Mouse (Mus musculus): Measurements from ENCODE around the gene Twf1. TPM values are rescaled to one million over a fixed set of nuclear protein-coding genes. Genes with fewer than 3 reads are reported as not detected.

The Twf1 gene
- total RNA-seq, 2 experiments from 2014 or later, result 51.4 to 52.5 TPM

GRCm38 (mm10) chr15:94574566-94575268, 15.0 kb downstream of the Twf1 start:
- DNase-seq, result no peak
- intact Hi-C loops (cut with DNase I), result no loop called here

GRCm38 (mm10) chr15:94572746-94573145, 16.9 kb downstream of the Twf1 start:
- intact Hi-C loops (cut with DNase I), result no loop called here
- DNase-seq, result no peak

GRCm38 (mm10) chr15:94571501-94571900, 18.2 kb downstream of the Twf1 start:
- DNase-seq, result peak; percentile 22

DNA sequence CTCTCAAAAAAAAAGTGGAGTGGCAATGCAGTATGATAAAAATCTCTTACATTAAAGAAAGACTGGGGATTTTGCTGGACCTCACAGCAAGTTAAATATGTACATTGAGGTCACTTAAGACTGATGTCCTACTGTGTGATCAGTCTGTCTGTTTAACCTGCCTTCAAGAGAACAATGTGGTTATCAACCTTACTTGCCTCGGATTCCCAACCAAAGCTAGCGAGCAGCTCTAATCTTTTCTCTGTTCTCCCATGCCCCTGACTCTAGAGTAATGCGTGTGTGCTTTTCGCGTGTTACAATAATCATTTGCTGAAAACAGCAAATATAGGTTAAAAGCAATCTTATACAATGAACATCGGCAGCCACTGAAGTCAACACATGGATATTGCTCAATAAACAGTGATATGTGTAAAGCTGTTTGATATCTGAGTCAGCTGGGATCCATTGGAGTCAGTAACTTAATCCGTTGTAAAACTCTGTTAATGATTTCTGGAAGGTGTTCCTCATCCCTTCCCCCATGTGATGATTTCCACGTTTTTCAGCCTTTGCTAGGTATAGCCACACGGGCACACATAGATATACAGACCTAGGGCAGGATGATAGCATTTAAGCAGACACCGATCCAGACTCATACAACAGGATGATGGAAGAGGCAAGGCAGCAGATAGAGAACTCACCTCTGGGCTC, 21.1 kb downstream of the Twf1 start:
- intact Hi-C loops (cut with DNase I), result no loop called here
- no peak for DNase-seq

More at GRCm38 (mm10) chr15:94571501-94571900, 18.2 kb downstream of the Twf1 start:
- intact Hi-C loops (cut with DNase I), result no loop called here

DNA sequence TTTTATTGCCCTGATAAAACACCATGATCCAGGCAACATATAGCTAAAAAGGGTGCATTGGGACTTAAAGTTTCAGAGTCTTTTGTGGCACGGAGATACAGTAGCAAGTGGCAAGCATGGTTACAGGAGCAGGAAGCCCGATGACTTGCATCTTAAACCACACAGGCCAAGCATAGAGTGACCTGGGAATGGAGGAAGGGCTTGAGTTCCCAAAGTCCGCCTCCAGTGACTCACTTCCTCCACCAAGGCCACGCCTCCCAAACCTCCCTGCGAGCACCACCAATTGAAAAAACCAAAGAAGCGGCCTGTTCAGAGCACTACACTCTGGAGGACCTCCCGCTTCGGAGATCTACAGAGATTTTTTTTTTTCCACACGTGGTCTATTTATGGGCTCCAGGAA, 23.8 kb downstream of the Twf1 start:
- intact Hi-C loops (cut with DNase I), result no loop called here
- DNase-seq, result no peak

- DNase-seq, result no peak
- intact Hi-C loops (cut with DNase I), result no loop called here
Observed at GRCm38 (mm10) chr15:94564909-94565308, 24.8 kb downstream of the Twf1 start.

DNA sequence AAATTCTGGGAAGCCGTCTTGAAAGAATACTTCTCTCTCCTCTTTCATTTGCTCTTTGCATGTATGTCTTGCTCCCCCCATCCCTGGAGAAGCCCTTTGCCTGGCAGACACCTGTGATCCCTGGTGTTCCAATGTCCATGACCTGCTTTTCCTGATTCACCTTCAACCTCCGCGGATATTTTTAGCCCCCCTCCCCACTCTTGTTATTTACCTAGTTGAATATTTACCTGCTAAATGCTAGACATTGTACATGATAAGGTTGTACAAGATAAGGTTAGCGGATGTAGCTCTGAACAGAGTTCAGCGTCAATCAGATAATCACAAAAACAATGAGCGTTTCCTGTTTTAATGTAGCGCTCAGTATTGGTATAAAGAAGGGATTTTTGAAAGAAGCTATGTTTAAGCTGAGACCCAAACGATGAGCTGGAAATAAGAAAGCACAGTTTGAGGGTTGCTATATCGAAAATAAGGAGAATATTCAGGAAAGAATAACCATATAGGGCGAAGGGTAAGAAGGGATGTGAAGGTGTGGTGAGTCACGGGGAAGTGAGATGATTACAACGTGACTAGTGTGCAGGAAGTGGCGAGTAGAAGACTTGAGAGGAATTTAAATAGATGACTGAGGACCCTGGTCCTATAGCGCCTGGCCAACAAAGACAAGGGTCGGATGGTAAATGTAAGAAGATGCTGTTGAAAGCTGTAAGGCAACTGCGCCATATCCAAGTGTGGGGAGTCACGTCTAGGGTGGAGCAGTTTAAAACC, 30.6 kb downstream of the Twf1 start:
- no peak for DNase-seq
- intact Hi-C loops (cut with DNase I), result no loop called here

- DNase-seq, result peak; percentile 88
- intact Hi-C loops (cut with DNase I), result loop anchor here (2.0 kb wide), 1 partner anchor 103 kb away; no protein-coding TSS in a partner anchor
Observed at GRCm38 (mm10) chr15:94557442-94557841, 32.2 kb downstream of the Twf1 start.

DNA sequence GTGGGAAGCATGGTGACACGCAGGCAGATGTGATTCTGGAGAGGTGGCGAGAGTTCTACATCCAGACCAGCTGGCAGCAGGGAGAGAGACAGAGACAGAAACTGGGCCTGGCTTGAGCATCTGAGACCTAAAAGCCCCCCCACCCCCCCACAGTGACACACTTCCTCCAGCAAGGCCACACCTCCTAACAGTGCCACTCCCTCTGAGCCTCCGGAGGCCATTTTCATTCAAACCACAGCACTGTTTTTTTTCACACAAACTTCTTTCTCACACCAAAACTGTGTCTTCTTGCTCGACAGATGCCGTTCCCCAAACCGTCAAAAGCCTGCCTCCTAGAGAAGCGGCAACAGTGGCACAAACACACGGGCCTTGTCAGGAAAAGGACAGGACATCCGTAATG, 36.2 kb downstream of the Twf1 start:
- intact Hi-C loops (cut with DNase I), result no loop called here
- DNase-seq, result no peak

DNA sequence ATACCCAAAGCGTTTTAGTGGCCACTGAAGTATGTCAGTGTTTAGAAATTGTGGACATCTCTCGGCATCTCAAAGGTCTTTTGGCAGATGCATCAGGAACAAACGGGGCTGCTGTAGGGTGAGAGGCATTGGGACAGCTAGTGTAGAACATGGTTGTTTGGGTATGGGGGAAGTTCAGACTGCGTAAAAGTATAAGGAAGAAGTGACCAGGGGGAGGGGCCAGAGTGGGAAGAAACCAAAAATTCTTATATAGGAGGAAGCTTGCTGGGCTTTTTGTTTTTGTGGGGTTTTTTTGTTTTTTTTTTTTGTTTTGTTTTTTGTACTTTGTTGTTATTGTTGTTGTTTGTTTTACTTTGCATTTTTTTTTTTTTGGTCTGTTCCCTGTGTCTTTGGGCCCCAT, 44.8 kb downstream of the Twf1 start:
- DNase-seq, result no peak
- intact Hi-C loops (cut with DNase I), result no loop called here

GRCm38 (mm10) chr15:94544052-94544636, 45.5 kb downstream of the Twf1 start:
- no peak for DNase-seq
- intact Hi-C loops (cut with DNase I), result no loop called here

DNA sequence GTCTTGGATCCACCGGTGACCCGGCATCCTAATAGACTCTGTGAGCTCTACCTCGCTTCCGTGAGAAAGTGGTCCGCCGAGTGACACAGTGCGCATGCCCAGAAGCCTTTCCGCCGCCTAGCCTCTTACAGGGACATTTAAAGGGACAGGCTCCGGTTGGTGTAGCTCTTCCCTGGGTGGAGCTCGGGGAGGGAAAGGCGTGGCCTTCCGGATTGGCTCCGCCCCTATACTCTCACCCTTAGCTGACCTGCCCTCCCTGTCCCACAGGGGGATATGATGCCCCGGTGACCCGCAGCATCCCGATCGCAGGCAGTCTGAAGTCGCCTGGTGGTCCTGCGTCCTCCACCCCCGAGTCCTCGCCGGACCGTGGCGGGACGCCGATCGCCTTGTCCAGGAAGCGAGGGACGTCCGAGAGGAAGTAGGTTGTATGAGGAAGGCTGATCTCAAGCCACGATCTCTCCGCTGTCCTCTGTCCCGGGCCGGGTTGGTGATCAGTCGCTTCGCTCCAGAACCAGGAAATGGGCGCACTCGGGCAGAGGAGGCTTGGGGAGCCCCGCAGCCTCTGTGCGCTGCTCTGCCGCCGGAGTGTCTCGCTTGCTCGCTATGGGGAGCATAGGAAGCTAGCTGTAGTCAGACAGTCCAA, 46.2 kb downstream of the Twf1 start, which contains the start of the genes Pus7l and Irak4:
Gene Pus7l (minus strand): TSS at position 139 of the 643 bp plus-strand sequence.
Gene Irak4 (plus strand): TSS at position 235 of the 643 bp plus-strand sequence.
- intact Hi-C loops (cut with DNase I), result no loop called here
- peak; percentile 93 for DNase-seq

DNA sequence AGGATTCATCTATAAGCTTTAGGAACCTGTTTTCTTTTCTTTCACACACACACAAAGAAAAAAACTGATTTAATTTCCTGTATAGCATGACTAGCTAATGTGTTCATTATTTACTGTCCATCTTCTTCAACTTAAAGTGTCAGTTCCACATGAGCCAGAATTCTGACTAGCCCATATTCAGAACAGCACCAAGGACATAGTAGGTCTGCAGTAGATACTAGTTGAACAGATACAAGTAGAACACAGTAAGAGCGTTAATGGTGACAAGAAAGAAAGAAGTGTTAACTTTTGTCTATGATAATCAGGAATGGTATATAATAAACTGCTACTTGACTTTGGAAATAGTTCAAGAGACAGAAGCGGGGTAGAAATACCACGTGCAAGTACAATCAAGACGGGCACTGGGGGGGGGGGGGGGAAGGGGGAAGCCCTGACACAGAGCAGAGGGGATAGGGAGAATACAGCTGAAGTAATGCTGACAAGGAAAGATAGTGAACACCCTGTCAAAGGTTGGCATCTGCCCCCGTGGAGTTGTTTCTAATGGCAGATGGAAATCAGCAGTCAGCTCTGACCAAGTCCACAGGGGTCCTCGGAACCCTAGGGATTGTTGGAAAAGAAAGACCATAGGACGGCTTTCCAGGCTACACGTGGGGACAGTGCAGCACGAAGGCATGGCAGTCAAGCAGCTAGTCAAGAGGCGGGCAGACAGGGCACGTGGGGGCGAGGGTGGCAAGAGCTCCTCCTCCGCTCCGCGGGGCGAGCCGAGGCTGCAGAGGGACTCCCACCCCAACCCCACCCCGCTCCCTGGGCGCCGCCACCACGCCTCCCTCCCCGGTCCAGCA, 46.9 kb downstream of the Twf1 start:
- no peak for DNase-seq
- intact Hi-C loops (cut with DNase I), result no loop called here

GRCm38 (mm10) chr15:94539296-94539695, 50.4 kb downstream of the Twf1 start:
- intact Hi-C loops (cut with DNase I), result no loop called here
- no peak for DNase-seq

DNA sequence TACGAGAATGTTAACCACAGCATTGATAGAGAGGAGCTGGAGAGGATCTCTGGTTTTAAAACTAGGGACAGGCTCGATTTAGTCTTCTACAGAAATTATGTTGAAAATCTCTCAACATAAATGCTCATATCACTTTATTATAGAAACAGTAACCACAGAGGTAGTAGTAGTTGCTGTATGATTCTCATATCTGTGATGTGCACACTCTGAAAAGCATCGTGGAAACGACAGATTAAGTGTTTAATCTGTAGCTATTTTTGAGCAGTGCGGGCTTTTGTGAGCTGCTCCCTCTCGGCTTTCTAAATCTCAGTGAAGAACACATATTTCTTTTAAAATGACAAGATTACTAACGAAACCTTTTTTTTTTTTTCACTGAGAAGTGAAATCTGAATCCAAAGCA, 54.2 kb downstream of the Twf1 start:
- DNase-seq, result no peak
- intact Hi-C loops (cut with DNase I), result no loop called here

DNA sequence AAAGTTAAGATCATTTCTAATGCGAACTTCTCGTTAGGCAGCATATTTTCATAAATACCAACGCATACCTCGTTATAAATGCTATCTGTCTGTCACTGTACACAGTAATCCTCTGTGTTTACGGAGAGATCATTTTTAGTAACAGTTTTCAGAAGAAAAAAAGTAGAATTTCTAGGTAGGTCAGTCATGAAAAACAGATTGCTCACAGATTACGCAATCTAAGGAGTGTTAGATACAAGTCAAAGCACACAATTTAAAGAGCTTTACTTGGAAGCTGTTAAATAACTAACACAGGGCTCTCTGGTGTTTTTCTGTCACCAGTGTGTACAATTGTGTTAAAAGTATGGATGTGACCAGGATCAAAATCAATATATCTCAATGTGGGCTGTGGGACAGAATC, 56.7 kb downstream of the Twf1 start:
- intact Hi-C loops (cut with DNase I), result no loop called here
- DNase-seq, result no peak

GRCm38 (mm10) chr15:94532306-94532705, 57.4 kb downstream of the Twf1 start:
- DNase-seq, result no peak
- intact Hi-C loops (cut with DNase I), result no loop called here

DNA sequence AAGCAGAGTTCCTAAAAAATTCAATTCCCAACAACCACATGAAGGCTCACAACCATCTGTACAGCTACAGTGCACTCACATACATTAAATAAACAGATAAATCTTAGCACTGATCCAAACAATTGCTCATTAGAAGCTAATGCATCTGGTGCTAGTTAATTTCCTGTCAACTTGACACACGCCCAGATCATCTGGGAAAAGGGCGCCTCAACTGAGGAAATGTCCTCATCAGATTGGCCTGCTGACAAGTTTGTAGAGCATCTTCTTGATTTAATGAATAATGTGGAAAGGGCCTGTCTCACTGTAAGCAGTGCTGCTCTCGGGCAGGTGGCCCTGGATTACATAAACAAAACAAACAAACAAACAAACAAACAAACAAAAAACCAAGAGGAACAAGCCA, 59.2 kb downstream of the Twf1 start:
- no peak for DNase-seq
- intact Hi-C loops (cut with DNase I), result no loop called here
